Comparison of ENCODE assay signal across 9 mouse cellular contexts in the genomic region with DNA sequence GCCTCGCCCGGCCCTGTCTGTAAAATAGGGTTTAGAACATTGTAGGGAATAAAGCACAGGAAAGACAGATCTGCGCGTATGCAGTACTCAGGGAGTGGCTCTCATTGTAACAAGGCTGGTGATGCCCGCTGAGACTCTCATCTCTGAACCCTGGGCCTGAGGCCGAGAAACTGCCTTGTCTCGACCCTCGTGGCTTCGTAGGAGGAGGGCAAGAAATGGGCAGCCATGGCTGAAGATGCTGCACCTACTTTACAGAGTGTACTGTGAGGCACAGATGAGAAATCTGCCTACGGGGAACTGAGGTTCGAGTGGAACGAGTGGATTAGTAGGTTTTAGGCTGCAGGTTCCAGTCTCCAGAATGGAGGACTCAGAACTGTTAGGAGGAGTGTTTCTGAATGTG. TPM values are rescaled to one million over a fixed set of nuclear protein-coding genes. Genes with fewer than 3 reads are reported as not detected.
DNase-seq lines count a peak whose midpoint lies in the region; ATAC-seq lines count a peak whose summit lies in the region.
"Had no signal": no experiment of that assay in that cellular context is flagged by ENCODE, and none has a peak within 500 bp of the region (broad histone marks: within the 10 kb centered on the region; RNA-seq: fewer than 3 reads in every experiment).

No protein-coding gene starts in this region.

- WGBS in kidney, embryonic 15.5 days = 13% methylated on average over 12 of the region's 12 CpGs
- 10% methylated on average over 12 of the region's 12 CpGs for WGBS in forebrain, embryonic 10.5 days
- 28% methylated on average over 12 of the region's 12 CpGs for WGBS in intestine, embryonic 16.5 days
- 14% methylated on average over 12 of the region's 12 CpGs for WGBS in neural tube, embryonic 12.5 days

- H3K27ac ChIP-seq in kidney, embryonic 15.5 days = no peak overlapping the region
- peak overlapping the region; percentile 84 for H3K27ac ChIP-seq in forebrain, embryonic 10.5 days
- no peak overlapping the region for H3K27ac ChIP-seq in intestine, embryonic 16.5 days (ENCODE audit: low read length)
- no peak overlapping the region for H3K27ac ChIP-seq in neural tube, embryonic 12.5 days

- H3K4me1 ChIP-seq in kidney, embryonic 15.5 days = peaks cover 29% of the 10 kb centered on the region
- peaks cover 58% of the 10 kb centered on the region for H3K4me1 ChIP-seq in forebrain, embryonic 10.5 days
- peaks cover 13% of the 10 kb centered on the region; the same call in 1 of the 2 replicates for H3K4me1 ChIP-seq in intestine, embryonic 16.5 days (ENCODE audit: control insufficient read depth, insufficient read depth, low read length)
- H3K4me1 ChIP-seq in neural tube, embryonic 12.5 days = peaks cover 51% of the 10 kb centered on the region

- ATAC-seq in kidney, embryonic 15.5 days (replicated peaks; ENCODE audit: low FRiP score) = no peak
- ATAC-seq in intestine, embryonic 16.5 days = no peak
- no peak for ATAC-seq in neural tube, embryonic 12.5 days (ENCODE audit: low FRiP score, low read depth)
- ATAC-seq in inflammation-experienced regulatory T-cells, adult 6 months = no peak

- no peak overlapping the region for H3K9ac ChIP-seq in kidney, embryonic 15.5 days
- H3K9ac ChIP-seq in intestine, embryonic 16.5 days (ENCODE audit: low read depth, low read length) = peak overlapping the region; percentile 61; the same call in 1 of the 2 replicates
- H3K9ac ChIP-seq in neural tube, embryonic 12.5 days = peak overlapping the region; percentile 75; the same call in 1 of the 2 replicates

- no peak for DNase-seq in kidney, postnatal 4 days
- DNase-seq in forebrain, embryonic 10.5 days (ENCODE audit: extremely low spot score, low spot score) = no peak
- no peak for DNase-seq in T-cell, adult 2 months (ENCODE audit: low spot score)
- no peak for DNase-seq in urinary bladder, postnatal 10 days (ENCODE audit: low spot score)
- DNase-seq: thymus, postnatal 25 days had no signal

- peak overlapping the region; percentile 55 for H3K4me3 ChIP-seq in kidney, embryonic 15.5 days (replicated peaks)
- H3K4me3 ChIP-seq in forebrain, embryonic 10.5 days = peak overlapping the region; percentile 64
- H3K4me3 ChIP-seq in intestine, embryonic 16.5 days (ENCODE audit: low read length) = peak overlapping the region; percentile 63
- H3K4me3 ChIP-seq in neural tube, embryonic 12.5 days = peak overlapping the region; percentile 50

- H3K9me3 ChIP-seq in kidney, embryonic 15.5 days (replicated peaks) = no peaks in the 10 kb centered on the region
- peaks cover 5% of the 10 kb centered on the region for H3K9me3 ChIP-seq in forebrain, embryonic 10.5 days
- H3K9me3 ChIP-seq in intestine, embryonic 16.5 days (ENCODE audit: control insufficient read depth, low read length) = no peaks in the 10 kb centered on the region
- no peaks in the 10 kb centered on the region for H3K9me3 ChIP-seq in neural tube, embryonic 12.5 days

- no peaks in the 10 kb centered on the region for H3K36me3 ChIP-seq in kidney, embryonic 15.5 days
- peaks cover 3% of the 10 kb centered on the region; the same call in 1 of the 2 replicates for H3K36me3 ChIP-seq in forebrain, embryonic 10.5 days (replicated peaks)
- H3K36me3 ChIP-seq in intestine, embryonic 16.5 days (ENCODE audit: control insufficient read depth, insufficient read depth, low read length) = no peaks in the 10 kb centered on the region
- no peaks in the 10 kb centered on the region for H3K36me3 ChIP-seq in neural tube, embryonic 12.5 days

- peaks cover 92% of the 10 kb centered on the region for H3K27me3 ChIP-seq in kidney, embryonic 15.5 days
- H3K27me3 ChIP-seq in forebrain, embryonic 10.5 days (ENCODE audit: poor library complexity, severe bottlenecking) = peaks cover 100% of the 10 kb centered on the region
- H3K27me3 ChIP-seq in intestine, embryonic 16.5 days (replicated peaks; ENCODE audit: control insufficient read depth, insufficient read depth, low read length) = peaks cover 57% of the 10 kb centered on the region
- peaks cover 43% of the 10 kb centered on the region for H3K27me3 ChIP-seq in neural tube, embryonic 12.5 days (replicated peaks)

- peak overlapping the region; percentile 99 for H3K4me2 ChIP-seq in kidney, embryonic 15.5 days
- peak overlapping the region; percentile 99 for H3K4me2 ChIP-seq in intestine, embryonic 16.5 days (ENCODE audit: low read depth, low read length)
- H3K4me2 ChIP-seq in neural tube, embryonic 12.5 days (replicated peaks) = peak overlapping the region; percentile 97

RNA-seq across cellular contexts. Expression of gene Wnt3, which starts 36.7 kb away (rescaled TPM):
- 0.19 and 0.21 TPM in 2 replicates for polyA plus RNA-seq in kidney, embryonic 15.5 days (2015; fragmentation: Nextera tagmentation; extraction: Ambion mirVana)
- polyA plus RNA-seq in forebrain, embryonic 10.5 days (2016; fragmentation: Nextera tagmentation; extraction: Ambion mirVana) = 2.1 and 4.2 TPM in 2 replicates
- 0.39 and 0.51 TPM in 2 replicates for polyA plus RNA-seq in intestine, embryonic 16.5 days (2015; fragmentation: Nextera tagmentation; extraction: Ambion mirVana)
- polyA plus RNA-seq in neural tube, embryonic 12.5 days (2016; fragmentation: Nextera tagmentation; extraction: Ambion mirVana) = 6.9 and 7.8 TPM in 2 replicates
- 1 to 10 TPM in 2 of 3 experiments, under 1 TPM in 1; 0.53 to 2.9 (median 2.3) TPM for polyA plus RNA-seq in inflammation-experienced regulatory T-cells, adult 6 months (2017; shearing (Covaris generic))
